Mouse (Mus musculus) cerebellum, adult 2 months (tissue): ENCODE data around the gene Gucd1.

ENCODE experiments used
- CTCF ChIP-seq: fragments of 200-500 bp; IDR thresholded peaks from 2 replicates; pipeline ENCODE4 v1.5.1; 2011; ENCODE audit warnings: low read depth, mild to moderate bottlenecking, control low read depth, low read length, moderate library complexity, borderline replicate concordance; ENCODE audit not compliant: insufficient read depth
- POLR2A ChIP-seq: fragments of 200-500 bp; IDR thresholded peaks from 2 replicates; pipeline ENCODE4 v1.6.1; 2011; ENCODE audit warnings: low read length, control low read depth, borderline replicate concordance; ENCODE audit not compliant: insufficient read depth

DNA sequence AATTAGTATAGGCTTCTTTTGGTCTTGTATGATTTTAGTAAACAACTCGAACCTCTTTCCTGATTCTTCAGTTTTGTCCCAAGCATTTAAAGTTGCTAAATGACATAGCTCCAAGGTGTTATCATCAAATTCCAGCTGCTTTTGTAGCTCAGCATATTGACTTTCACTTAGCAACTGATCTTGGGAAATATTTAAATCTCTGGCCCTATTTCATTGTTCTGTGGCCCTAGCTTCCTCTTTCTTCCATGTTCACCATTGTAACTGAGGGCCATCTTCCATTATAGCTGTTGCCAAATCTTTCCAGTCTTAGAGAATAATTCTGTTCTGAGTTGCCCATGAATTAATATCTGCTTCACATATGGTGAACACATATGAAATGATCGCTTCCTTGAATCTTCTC is 27.0 kb downstream of the Gucd1 start:
- TF ChIP-seq CTCF, result no peak
- TF ChIP-seq POLR2A, result no peak
